Mouse (Mus musculus) forebrain, embryonic 14.5 days (tissue): ENCODE results near the gene Rora. TPM values are rescaled to one million over a fixed set of nuclear protein-coding genes. Genes with fewer than 3 reads are reported as not detected.

Experiments
- ATAC-seq: fragments of 200-750 bp; cut with Nextera tagmentation; 2 replicates; pipeline ENCODE4 v1.8.0; 2017; ENCODE audit warnings: mild to moderate bottlenecking, moderate library complexity
- DNase-seq: peaks from one replicate; pipeline ENCODE4 v3.0.0-alpha.2; 2015; ENCODE audit warnings: low spot score
- H3K27ac ChIP-seq: fragments of 300-500 bp; sonication (generic); 2 replicates; pipeline ENCODE4 v1.5.1; 2014; ENCODE audit warnings: low read depth, mild to moderate bottlenecking, control low read depth, low read length, moderate library complexity
- H3K27me3 ChIP-seq: fragments of 300-500 bp; sonication (generic); replicated peaks from 2 replicates; pipeline ENCODE4 v1.6.1; 2014; ENCODE audit warnings: low read length, control low read depth, mixed read lengths; ENCODE audit not compliant: control insufficient read depth, insufficient read depth
- H3K36me3 ChIP-seq: fragments of 300-500 bp; sonication (generic); 2 replicates; pipeline ENCODE4 v1.6.1; 2014; ENCODE audit warnings: low read length, control low read depth; ENCODE audit not compliant: control insufficient read depth, insufficient read depth
- H3K4me1 ChIP-seq: fragments of 300-500 bp; sonication (generic); 2 replicates; pipeline ENCODE4 v1.6.1; 2014; ENCODE audit warnings: antibody characterized with exemption, low read length, control low read depth; ENCODE audit not compliant: control insufficient read depth, insufficient read depth
- H3K4me2 ChIP-seq: fragments of 300-500 bp; sonication (generic); 2 replicates; pipeline ENCODE4 v1.6.1; 2014; ENCODE audit warnings: mild to moderate bottlenecking, control low read depth, low read length
- H3K4me3 ChIP-seq: fragments of 300-500 bp; sonication (generic); 2 replicates; pipeline ENCODE4 v1.5.1; 2014; ENCODE audit warnings: low read depth, low read length, control low read depth
- H3K9ac ChIP-seq: fragments of 300-500 bp; sonication (generic); 2 replicates; pipeline ENCODE4 v1.6.1; 2014; ENCODE audit warnings: mild to moderate bottlenecking, low read length, control low read depth, moderate library complexity
- H3K9me3 ChIP-seq: fragments of 300-500 bp; sonication (generic); replicated peaks from 2 replicates; pipeline ENCODE4 v1.6.1; 2016; ENCODE audit warnings: low read length, control low read depth, mixed read lengths; ENCODE audit not compliant: control insufficient read depth
- WGBS: fragments of 180-500 bp; shearing (Covaris S2); extraction: QIAGEN DNeasy Blood & Tissue Kit; methylation state at CpG from one replicate; pipeline ENCODE4 v1.1.7; 2014; 5-methylcytosine and 5-hydroxymethylcytosine counted together
- polyA plus RNA-seq: library from polyadenylated mRNA; unstranded; fragments of >200 nt; fragmentation: Nextera tagmentation; extraction: Ambion mirVana; gene quantifications from 2 replicates; pipeline ENCODE4 v1.2.1, GENCODE M21; 2014

Gene Rora
- polyA plus RNA-seq, 1 experiment from 2014 or later = 15.2 TPM

DNA sequence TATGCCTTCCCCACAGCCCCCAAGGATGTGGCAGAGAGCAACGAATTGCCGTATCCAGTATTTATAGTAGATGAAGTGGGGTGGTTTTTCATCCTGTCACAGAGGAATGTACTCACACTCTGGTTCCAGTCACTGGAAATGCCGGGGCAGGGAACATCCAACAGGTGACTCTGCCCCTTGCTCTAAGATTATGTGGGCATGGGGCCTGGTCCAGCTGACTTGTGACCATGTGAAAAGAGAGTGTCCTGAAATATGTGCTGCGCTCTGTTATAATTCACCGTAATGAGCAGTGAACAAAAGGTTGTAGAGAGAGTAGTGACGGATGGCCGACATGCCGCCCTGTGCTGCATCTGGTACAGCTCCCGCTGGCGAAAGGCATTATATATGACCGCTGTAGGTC is 282.0 kb downstream of the Rora start:
- H3K4me1 ChIP-seq = 0 out of 2 replicates have a peak, but pooled peaks cover 1% of the 10 kb centered on the region
- H3K9ac ChIP-seq = no peak overlapping the region
- ATAC-seq = no peak
- no peak overlapping the region for H3K4me3 ChIP-seq
- no peak overlapping the region for H3K4me2 ChIP-seq
- 97% methylated on average over 11 of the region's 11 CpGs for WGBS
- H3K9me3 ChIP-seq = no peaks in the 10 kb centered on the region; the same call in 1 of the 2 replicates
- H3K27me3 ChIP-seq = no peaks in the 10 kb centered on the region
- no peak overlapping the region for H3K27ac ChIP-seq
- no peaks in the 10 kb centered on the region for H3K36me3 ChIP-seq
- no peak for DNase-seq

DNA sequence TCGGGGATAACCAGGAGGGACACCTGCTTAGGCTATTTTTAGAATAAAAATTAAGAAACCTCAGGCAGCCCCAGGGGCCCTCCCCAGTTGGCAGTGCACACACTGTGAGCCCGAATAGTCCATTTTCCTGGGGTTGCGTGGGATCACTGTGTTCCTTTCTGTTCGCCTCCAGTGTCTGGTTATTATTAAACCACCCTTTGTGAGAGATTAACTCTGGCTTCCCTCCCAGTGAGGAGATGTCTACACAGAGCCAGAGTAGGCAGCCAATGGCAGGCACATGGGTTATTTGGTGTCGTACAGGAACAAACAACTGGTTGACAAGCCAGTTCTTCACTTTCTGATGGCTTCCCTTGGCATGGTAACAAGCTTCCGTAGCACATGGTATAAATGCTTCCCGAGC is 287.5 kb downstream of the Rora start:
- WGBS = 35% methylated on average over 7 of the region's 7 CpGs
- DNase-seq = peak; percentile 77
- no peaks in the 10 kb centered on the region for H3K27me3 ChIP-seq
- H3K36me3 ChIP-seq = no peaks in the 10 kb centered on the region
- no peak overlapping the region for H3K4me3 ChIP-seq
- ATAC-seq = peak; percentile 76
- no peak overlapping the region for H3K4me2 ChIP-seq
- no peaks in the 10 kb centered on the region; the same call in 1 of the 2 replicates for H3K9me3 ChIP-seq
- H3K4me1 ChIP-seq = peaks cover 13% of the 10 kb centered on the region
- no peak overlapping the region for H3K9ac ChIP-seq
- H3K27ac ChIP-seq = no peak overlapping the region

DNA sequence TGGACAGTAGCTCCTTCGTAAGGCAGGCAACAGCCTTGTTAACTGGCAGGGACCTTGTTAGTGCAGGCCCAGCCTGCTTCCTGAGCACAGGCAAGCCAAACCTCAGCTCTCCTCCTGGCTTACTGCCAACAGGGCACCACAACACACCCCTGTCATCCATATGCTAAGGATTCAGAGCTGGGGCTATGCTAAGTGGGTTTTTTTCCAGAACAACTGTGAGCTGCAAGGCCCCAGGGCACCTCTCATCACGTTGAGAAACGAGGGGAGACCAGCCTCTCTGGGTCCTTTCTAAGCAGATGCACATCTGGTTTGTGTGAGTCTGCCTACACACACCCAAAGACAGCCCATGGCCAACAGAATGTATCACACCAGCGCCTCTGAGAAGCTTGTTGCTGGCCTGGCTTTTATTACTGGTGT is 289.0 kb downstream of the Rora start:
- Histone ChIP-seq H3K27ac (no peak overlapping the region), H3K27me3 (no peaks in the 10 kb centered on the region), H3K4me1 (peaks cover 14% of the 10 kb centered on the region), H3K36me3 (no peaks in the 10 kb centered on the region), H3K4me2 (no peak overlapping the region), H3K9me3 (no peaks in the 10 kb centered on the region), H3K4me3 (no peak overlapping the region), H3K9ac (no peak overlapping the region)
- 50% methylated on average over 4 of the region's 4 CpGs for WGBS
- ATAC-seq = peak; percentile 79
- peak; percentile 85 for DNase-seq

DNA sequence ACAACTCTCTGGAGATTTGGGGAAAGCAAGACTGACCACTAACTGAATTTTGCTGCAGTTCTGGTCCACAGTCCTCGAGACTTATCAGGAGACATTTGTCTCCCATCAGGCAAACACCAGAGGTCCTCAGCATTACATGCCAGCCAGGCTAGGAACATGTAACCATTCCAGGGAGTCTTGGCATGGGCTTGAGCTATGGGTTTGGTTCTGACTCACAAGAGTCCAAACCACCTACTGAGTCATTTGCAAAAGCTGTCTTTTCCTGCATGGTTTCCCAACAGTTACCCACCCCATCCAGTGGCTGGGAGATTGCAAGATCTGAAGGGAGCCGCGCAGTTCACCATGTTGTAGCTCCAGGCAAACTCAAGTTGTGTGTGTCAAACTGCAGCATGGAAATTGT is 290.4 kb downstream of the Rora start:
- no peak overlapping the region for H3K9ac ChIP-seq
- no peaks in the 10 kb centered on the region for H3K36me3 ChIP-seq
- no peak overlapping the region for H3K4me3 ChIP-seq
- WGBS = 93% methylated on average over 3 of the region's 3 CpGs
- H3K4me1 ChIP-seq = peaks cover 18% of the 10 kb centered on the region
- no peak overlapping the region for H3K27ac ChIP-seq
- ATAC-seq (no peak), DNase-seq (no peak)
- no peak overlapping the region for H3K4me2 ChIP-seq
- H3K27me3 ChIP-seq = no peaks in the 10 kb centered on the region
- H3K9me3 ChIP-seq = no peaks in the 10 kb centered on the region

DNA sequence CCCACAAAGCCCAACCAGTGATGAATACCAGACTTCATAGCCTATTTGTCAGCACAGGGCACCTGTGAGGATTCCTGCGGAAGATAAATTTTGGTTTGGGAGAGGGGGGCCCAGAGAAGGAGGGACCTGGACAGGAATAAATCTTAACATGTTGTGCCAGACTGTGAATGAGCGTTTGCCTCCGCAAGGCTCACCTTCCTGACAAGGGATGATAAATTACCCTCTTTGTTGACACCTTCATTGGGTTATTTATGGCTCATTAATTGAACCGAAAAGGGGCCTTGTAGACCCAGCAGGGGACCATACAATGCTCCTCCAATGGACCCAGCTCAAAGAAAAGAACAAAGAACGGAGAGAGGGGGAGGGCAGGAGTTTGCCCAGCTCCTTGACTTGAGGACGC is 294.1 kb downstream of the Rora start:
- ATAC-seq = no peak
- H3K27me3 ChIP-seq = no peaks in the 10 kb centered on the region
- no peaks in the 10 kb centered on the region for H3K36me3 ChIP-seq
- no peak overlapping the region for H3K9ac ChIP-seq
- peaks cover 6% of the 10 kb centered on the region for H3K4me1 ChIP-seq
- DNase-seq = no peak
- H3K9me3 ChIP-seq = no peaks in the 10 kb centered on the region
- H3K4me2 ChIP-seq = no peak overlapping the region
- H3K27ac ChIP-seq = no peak overlapping the region
- no peak overlapping the region for H3K4me3 ChIP-seq
- WGBS = 3% methylated on average over 6 of the region's 6 CpGs

DNA sequence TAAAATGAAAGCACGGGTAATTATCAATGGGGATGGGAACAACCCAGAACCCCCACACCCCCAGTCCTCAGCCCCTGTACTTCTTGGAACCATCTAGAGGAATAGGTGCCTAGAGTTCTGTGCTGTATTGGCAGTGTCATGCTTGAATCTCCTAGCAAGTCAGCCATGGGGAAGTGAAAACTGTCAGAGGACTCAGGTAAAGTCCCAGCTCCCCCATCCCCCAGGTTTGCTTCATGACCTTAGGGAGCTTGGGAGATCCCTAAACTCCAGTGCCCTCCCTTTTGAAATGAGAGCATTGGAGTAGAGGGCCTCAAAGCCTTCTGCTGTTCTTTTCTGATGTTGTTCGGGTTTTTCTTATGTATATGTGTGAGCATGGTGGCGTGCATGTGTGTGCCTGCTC is 294.6 kb downstream of the Rora start:
- H3K4me3 ChIP-seq = no peak overlapping the region
- no peak overlapping the region for H3K4me2 ChIP-seq
- DNase-seq (no peak), ATAC-seq (no peak)
- peaks cover 5% of the 10 kb centered on the region for H3K4me1 ChIP-seq
- 51% methylated on average over 3 of the region's 3 CpGs for WGBS
- no peaks in the 10 kb centered on the region for H3K27me3 ChIP-seq
- no peak overlapping the region for H3K9ac ChIP-seq
- no peak overlapping the region for H3K27ac ChIP-seq
- H3K9me3 ChIP-seq = no peaks in the 10 kb centered on the region
- no peaks in the 10 kb centered on the region for H3K36me3 ChIP-seq

DNA sequence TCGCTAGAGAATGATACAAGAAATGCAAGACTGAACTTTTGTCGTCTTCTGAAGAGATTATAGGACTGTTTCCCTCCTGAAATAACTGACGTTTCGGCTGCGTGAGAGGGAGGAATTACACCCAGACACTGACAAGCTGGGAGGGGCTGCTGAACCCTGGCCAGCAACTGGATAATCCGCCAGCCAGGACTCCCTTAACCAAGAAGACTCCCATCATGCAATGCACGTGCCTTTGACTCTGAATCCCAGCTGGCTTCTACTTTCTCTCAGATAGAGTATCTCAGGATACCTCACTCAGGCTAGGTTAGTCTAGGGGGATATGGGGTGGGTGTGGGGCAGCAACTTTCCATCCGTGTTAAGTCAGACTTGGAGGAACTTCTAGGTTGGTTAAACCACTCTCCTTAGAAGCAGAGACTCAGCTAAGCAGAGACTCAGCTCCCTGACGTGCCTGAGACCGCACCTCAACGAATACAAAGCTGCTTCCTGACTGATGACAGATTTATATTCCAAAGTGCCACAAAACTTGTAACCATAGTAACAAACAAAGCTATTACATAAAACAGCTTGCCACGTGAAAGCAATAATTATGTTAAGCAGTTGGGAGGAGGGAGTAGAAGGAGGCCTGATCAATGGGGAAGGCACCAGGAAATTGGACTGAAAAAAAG is 302.8 kb downstream of the Rora start:
- DNase-seq = peak; percentile 33
- Histone ChIP-seq H3K4me3 (no peak overlapping the region), H3K36me3 (no peaks in the 10 kb centered on the region), H3K4me1 (0 out of 2 replicates have a peak, but pooled peaks cover 4% of the 10 kb centered on the region), H3K4me2 (no peak overlapping the region), H3K9ac (no peak overlapping the region), H3K27ac (no peak overlapping the region), H3K9me3 (no peaks in the 10 kb centered on the region), H3K27me3 (no peaks in the 10 kb centered on the region)
- WGBS = 46% methylated on average over 12 of the region's 12 CpGs
- peak; percentile 12; the same call in 1 of the 2 replicates for ATAC-seq

DNA sequence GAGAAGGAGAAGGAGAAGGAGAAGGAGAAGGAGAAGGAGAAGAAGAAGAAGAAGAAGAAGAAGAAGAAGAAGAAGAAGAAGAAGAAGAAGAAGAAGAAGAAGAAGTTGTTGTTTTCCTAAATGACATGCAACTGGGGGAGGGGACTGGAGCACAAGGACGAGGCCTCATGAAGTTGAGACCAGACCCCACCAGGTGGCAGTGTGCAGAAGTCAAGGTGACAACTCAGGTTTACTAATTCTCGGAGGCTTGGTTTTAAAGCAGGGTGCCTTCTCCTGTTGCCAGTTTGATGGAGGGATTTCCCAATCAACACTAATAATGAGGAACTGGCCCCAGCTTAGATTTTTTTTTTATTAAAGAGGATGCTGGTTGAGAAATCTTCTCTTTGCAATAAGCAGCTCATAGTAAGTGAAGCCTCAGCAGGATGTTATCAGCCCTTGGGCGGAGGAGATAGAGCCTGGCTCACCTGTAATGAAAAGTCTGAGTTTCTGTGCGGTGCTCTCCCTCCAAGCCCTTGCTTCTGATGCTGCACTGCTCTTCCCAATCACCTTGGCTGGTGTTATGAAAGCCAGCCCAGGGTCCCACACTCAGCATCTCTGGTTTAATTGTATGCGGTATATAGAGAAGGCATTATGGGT is 303.5 kb downstream of the Rora start:
- no peaks in the 10 kb centered on the region for H3K27me3 ChIP-seq
- no peak overlapping the region for H3K4me3 ChIP-seq
- H3K9me3 ChIP-seq = no peaks in the 10 kb centered on the region
- no peak overlapping the region for H3K9ac ChIP-seq
- H3K27ac ChIP-seq = no peak overlapping the region
- no peaks in the 10 kb centered on the region for H3K36me3 ChIP-seq
- no peak overlapping the region for H3K4me2 ChIP-seq
- ATAC-seq (no peak), DNase-seq (peak; percentile 61)
- WGBS = 56% methylated on average over 5 of the region's 5 CpGs
- H3K4me1 ChIP-seq = 0 out of 2 replicates have a peak, but pooled peaks cover 4% of the 10 kb centered on the region

DNA sequence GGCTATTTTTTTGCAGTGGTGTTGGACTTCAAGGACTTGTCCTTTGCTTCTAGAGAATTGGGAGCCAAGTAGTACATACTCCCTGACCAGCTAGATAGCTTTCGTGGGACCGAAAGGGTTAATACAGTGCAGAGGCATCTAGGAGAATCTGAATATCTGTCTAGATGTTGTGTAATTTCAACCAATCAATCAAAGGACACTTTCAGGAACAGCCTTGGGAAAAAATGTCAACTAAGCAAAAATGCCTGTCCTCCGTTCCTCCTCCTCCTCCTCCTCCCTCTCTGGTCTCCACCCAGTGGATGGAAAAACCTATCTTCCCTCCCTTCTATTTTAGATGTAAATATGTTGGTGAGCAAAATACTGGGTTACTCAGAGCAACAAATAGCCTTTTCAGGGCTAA is 304.2 kb downstream of the Rora start:
- Histone ChIP-seq H3K27me3 (no peaks in the 10 kb centered on the region), H3K27ac (no peak overlapping the region), H3K9ac (no peak overlapping the region), H3K36me3 (no peaks in the 10 kb centered on the region), H3K4me3 (no peak overlapping the region), H3K4me1 (0 out of 2 replicates have a peak, but pooled peaks cover 4% of the 10 kb centered on the region), H3K4me2 (no peak overlapping the region), H3K9me3 (no peaks in the 10 kb centered on the region)
- WGBS = 97% methylated on average over 3 of the region's 3 CpGs
- no peak for DNase-seq
- ATAC-seq = no peak
